Mouse (Mus musculus) embryonic facial prominence, embryonic 14.5 days (tissue): ENCODE results near the gene Smc3. TPM values are rescaled to one million over a fixed set of nuclear protein-coding genes. Genes with fewer than 3 reads are reported as not detected.

Experiments used
- ATAC-seq: fragments of 200-750 bp; cut with Nextera tagmentation; 2 replicates; pipeline ENCODE4 v1.8.0; 2017; ENCODE audit warnings: low read depth, moderate number of reproducible peaks, moderate TSS enrichment
- DNase-seq: peaks from one replicate; pipeline ENCODE4 v3.0.0-alpha.2; 2015; ENCODE audit warnings: low spot score
- H3K27ac ChIP-seq: fragments of 300-500 bp; sonication (generic); replicated peaks from 2 replicates; pipeline ENCODE4 v1.5.1; 2014; ENCODE audit warnings: low read depth, mild to moderate bottlenecking, low read length, moderate library complexity
- H3K27me3 ChIP-seq: fragments of 300-500 bp; sonication (generic); replicated peaks from 2 replicates; pipeline ENCODE4 v1.6.1; 2014; ENCODE audit warnings: low read length; ENCODE audit not compliant: control insufficient read depth, insufficient read depth
- H3K36me3 ChIP-seq: fragments of 300-500 bp; sonication (generic); 2 replicates; pipeline ENCODE4 v1.6.1; 2014; ENCODE audit warnings: low read length, mixed read lengths; ENCODE audit not compliant: control insufficient read depth, insufficient read depth
- H3K4me1 ChIP-seq: fragments of 300-500 bp; sonication (generic); 2 replicates; pipeline ENCODE4 v1.6.1; 2014; ENCODE audit warnings: antibody characterized with exemption, low read length; ENCODE audit not compliant: control insufficient read depth, insufficient read depth
- H3K4me2 ChIP-seq: fragments of 300-500 bp; sonication (generic); 2 replicates; pipeline ENCODE4 v1.6.1; 2014; ENCODE audit warnings: low read depth, mild to moderate bottlenecking, low read length, moderate library complexity, mixed read lengths
- H3K4me3 ChIP-seq: fragments of 300-500 bp; sonication (generic); 2 replicates; pipeline ENCODE4 v1.5.1; 2014; ENCODE audit warnings: low read depth, mild to moderate bottlenecking, low read length
- H3K9ac ChIP-seq: fragments of 300-500 bp; sonication (generic); 2 replicates; pipeline ENCODE4 v1.6.1; 2014; ENCODE audit warnings: low read depth, mild to moderate bottlenecking, low read length, moderate library complexity, mixed read lengths
- H3K9me3 ChIP-seq: fragments of 300-500 bp; sonication (generic); 2 replicates; pipeline ENCODE4 v1.6.1; 2016; ENCODE audit warnings: low read length; ENCODE audit not compliant: control insufficient read depth
- WGBS: fragments of 180-500 bp; shearing (Covaris S2); extraction: QIAGEN DNeasy Blood & Tissue Kit; methylation state at CpG from one replicate; pipeline ENCODE4 v1.1.7; 2014; 5-methylcytosine and 5-hydroxymethylcytosine counted together
- polyA plus RNA-seq: library from polyadenylated mRNA; unstranded; fragments of >200 nt; fragmentation: Nextera tagmentation; extraction: Ambion mirVana; gene quantifications from 2 replicates; pipeline ENCODE4 v1.2.1, GENCODE M21; 2014

Smc3 gene
- polyA plus RNA-seq, 1 experiment from 2014 or later = 58.4 TPM

DNA sequence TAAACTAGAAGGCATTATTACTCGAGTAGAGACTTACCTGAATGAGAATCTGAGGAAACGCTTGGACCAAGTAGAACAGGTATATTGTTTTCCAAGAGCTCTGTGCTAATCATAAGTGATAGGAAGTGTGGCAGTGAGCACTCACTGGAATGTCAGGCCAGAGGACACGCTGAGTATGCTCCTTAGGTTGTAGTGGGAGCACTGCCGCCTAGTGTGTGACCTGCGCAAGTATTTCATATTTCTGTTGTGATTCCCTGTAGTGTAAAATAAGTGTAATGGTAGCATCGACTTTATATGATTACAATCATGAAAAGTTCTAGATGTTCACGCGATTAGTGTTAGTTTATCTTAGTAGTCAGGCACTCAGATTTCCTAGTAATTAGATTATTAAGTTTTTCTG is 38.5 kb downstream of the Smc3 start:
- Histone ChIP-seq H3K9ac (no peak overlapping the region), H3K9me3 (no peaks in the 10 kb centered on the region), H3K4me3 (no peak overlapping the region), H3K27ac (no peak overlapping the region), H3K36me3 (peaks cover 80% of the 10 kb centered on the region), H3K27me3 (no peaks in the 10 kb centered on the region), H3K4me2 (no peak overlapping the region), H3K4me1 (no peaks in the 10 kb centered on the region)
- no peak for DNase-seq
- 91% methylated on average over 8 of the region's 8 CpGs for WGBS
- ATAC-seq = no peak

DNA sequence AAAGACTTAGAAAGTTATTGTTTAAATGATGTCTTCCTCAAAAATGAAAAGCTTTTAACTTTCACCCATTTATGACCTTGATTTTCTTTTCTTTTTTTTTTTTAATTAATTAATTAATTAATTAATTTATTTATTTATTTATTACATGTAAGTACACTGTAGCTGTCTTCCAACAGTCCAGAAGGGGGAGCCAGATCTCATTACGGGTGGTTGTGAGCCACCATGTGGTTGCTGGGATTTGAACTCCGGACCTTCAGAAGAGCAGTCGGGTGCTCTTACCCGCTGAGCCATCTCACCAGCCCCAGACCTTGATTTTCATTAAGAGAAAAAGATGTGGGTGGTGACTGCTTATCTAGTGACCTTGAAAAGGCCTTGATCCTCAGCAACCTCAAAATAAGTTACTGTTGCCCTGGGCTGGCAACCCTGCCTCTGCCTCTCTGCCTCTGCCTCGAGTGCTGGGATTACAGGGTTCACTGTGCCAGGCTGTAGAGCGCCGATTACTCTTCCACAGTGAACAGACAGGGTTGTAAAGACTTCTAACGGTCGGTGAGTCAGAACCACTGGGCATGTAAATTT is 43.9 kb downstream of the Smc3 start:
- Histone ChIP-seq H3K4me3 (no peak overlapping the region), H3K36me3 (peaks cover 72% of the 10 kb centered on the region), H3K27me3 (no peaks in the 10 kb centered on the region), H3K4me2 (no peak overlapping the region), H3K27ac (no peak overlapping the region), H3K4me1 (no peaks in the 10 kb centered on the region), H3K9ac (no peak overlapping the region), H3K9me3 (no peaks in the 10 kb centered on the region)
- WGBS = 92% methylated on average over 9 of the region's 9 CpGs
- DNase-seq (no peak), ATAC-seq (no peak)

DNA sequence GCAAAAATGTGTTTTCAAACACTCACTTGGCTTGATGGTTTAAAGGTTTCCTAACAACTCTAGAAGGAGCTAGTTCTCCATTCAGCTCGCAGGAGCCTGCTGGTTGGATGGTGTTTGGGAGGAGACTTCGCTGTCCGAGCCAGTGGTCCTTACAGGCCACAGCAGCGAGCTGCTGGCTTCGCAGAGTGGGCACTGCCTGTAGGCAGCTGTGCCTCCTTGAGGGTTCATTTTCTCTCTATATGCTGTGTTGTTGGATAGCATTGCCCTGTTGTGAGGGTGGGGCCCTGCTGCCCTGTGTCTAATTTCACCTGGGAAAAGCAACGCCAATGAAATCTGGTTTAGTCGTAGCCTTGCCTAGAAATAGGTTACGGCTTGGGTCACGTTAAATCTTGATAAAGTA is 47.1 kb downstream of the Smc3 start:
- H3K9ac ChIP-seq = no peak overlapping the region
- H3K9me3 ChIP-seq = no peaks in the 10 kb centered on the region
- H3K27me3 ChIP-seq = no peaks in the 10 kb centered on the region
- ATAC-seq (no peak), DNase-seq (no peak)
- peaks cover under 1% of the 10 kb centered on the region; the same call in 1 of the 2 replicates for H3K4me1 ChIP-seq
- peaks cover 47% of the 10 kb centered on the region for H3K36me3 ChIP-seq
- 87% methylated on average over 9 of the region's 9 CpGs for WGBS
- no peak overlapping the region for H3K4me3 ChIP-seq
- no peak overlapping the region for H3K27ac ChIP-seq
- H3K4me2 ChIP-seq = no peak overlapping the region

DNA sequence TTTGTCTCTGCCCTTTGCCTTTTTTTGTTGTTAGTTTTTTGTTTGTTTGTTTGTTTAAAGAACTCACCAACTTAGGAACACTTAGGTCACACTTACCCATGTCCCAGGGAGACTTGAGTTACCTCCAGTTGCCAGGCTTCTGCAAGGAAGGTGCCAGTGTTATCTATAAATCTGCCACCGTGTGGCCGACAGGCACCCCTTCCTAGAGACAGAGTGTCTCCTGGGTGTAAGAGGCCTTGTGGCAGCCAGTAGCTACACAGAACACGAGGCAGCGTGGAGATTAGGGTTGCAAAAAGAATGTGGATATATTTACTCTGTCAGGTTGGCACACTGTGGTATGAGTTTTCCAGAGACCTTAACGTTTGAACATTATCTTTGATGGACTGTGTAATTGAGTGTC is 47.9 kb downstream of the Smc3 start:
- Histone ChIP-seq H3K27ac (no peak overlapping the region), H3K4me3 (no peak overlapping the region), H3K9ac (no peak overlapping the region), H3K36me3 (peaks cover 45% of the 10 kb centered on the region), H3K9me3 (no peaks in the 10 kb centered on the region), H3K4me1 (peaks cover 4% of the 10 kb centered on the region; the same call in 1 of the 2 replicates), H3K4me2 (no peak overlapping the region), H3K27me3 (no peaks in the 10 kb centered on the region)
- WGBS = 43% methylated on average over 5 of the region's 5 CpGs
- DNase-seq = no peak
- peak; percentile 44 for ATAC-seq

DNA sequence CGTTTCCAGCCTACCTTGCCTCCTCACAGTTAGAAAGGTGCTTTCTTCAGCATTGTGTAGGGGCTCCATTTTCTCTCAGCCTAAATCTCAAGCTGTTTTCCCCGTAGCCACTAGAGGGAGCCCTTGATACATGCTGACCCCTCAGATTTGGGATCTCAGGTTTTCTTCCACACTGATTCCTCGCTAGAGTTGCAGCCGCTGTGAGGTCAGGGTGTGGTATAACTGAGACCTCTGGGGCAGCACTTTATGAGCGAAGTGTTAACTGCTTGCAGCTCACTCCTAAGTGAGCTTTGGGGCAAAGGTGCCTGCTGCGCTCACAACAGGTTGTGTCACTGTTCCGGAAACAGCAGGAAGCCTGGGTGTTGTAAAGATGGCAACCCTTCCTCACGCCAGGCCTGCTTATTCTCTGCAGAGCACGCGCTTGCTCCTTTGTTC is 48.6 kb downstream of the Smc3 start:
- H3K4me3 ChIP-seq = no peak overlapping the region
- peaks cover 37% of the 10 kb centered on the region for H3K36me3 ChIP-seq
- 43% methylated on average over 10 of the region's 10 CpGs for WGBS
- peak; percentile 51 for ATAC-seq
- peaks cover 8% of the 10 kb centered on the region for H3K4me1 ChIP-seq
- no peaks in the 10 kb centered on the region for H3K27me3 ChIP-seq
- H3K9me3 ChIP-seq = no peaks in the 10 kb centered on the region
- H3K27ac ChIP-seq = no peak overlapping the region
- no peak overlapping the region for H3K9ac ChIP-seq
- DNase-seq = peak; percentile 86
- no peak overlapping the region for H3K4me2 ChIP-seq

DNA sequence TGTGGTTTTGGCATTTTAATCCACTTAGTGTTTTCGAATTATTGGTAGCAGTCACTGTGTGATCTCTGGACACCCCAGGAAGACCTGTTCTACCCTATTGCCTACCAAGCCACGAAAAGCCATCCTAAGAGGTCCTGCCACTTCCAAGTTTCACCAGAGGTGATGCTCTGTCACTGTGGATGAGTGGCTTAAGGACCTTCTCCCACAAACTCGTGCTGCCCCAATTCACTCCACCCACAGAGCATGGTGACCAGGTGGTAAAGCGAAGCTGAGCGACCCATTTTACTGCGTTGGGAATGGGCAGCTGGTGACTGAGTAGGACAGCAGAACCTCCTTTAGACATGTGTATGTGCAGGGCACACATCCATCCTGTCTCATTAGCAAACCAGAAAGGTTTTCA is 49.2 kb downstream of the Smc3 start:
- H3K4me3 ChIP-seq = no peak overlapping the region
- H3K27ac ChIP-seq = no peak overlapping the region
- ATAC-seq (no peak), DNase-seq (no peak)
- no peaks in the 10 kb centered on the region for H3K27me3 ChIP-seq
- H3K4me2 ChIP-seq = no peak overlapping the region
- peaks cover 34% of the 10 kb centered on the region for H3K36me3 ChIP-seq
- H3K9ac ChIP-seq = no peak overlapping the region
- H3K4me1 ChIP-seq = peaks cover 14% of the 10 kb centered on the region
- WGBS = 82% methylated on average over 6 of the region's 6 CpGs
- no peaks in the 10 kb centered on the region for H3K9me3 ChIP-seq

DNA sequence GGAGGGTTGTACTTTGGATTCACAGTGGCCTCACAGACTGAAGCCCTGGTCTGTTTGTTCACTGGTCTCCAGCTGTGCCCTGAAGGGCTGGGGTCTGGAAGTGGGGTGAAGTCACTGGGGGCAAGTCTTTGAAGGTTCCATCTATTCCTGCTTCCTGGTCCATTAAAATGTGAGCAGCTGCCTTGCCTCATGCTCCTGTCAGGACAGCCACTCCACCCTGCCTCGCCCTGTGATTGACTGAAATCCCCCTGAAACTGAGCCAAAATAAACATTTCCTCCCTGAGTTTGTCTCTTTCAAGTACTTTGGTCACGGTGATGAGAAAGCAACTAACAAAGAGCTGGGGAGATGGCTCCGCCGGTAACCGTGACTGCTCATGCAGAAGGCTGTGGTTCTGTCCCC is 49.6 kb downstream of the Smc3 start:
- H3K36me3 ChIP-seq = peaks cover 30% of the 10 kb centered on the region
- DNase-seq = peak; percentile 70
- 52% methylated on average over 5 of the region's 5 CpGs for WGBS

GRCm38 (mm10) chr19:53650921-53651320 is 50.7 kb downstream of the Smc3 start:
- Histone ChIP-seq H3K27me3 (no peaks in the 10 kb centered on the region), H3K36me3 (peaks cover 21% of the 10 kb centered on the region), H3K9ac (no peak overlapping the region), H3K9me3 (no peaks in the 10 kb centered on the region), H3K4me3 (no peak overlapping the region), H3K4me1 (peaks cover 19% of the 10 kb centered on the region), H3K27ac (no peak overlapping the region), H3K4me2 (no peak overlapping the region)
- ATAC-seq (no peak), DNase-seq (no peak)
- WGBS = 83% methylated on average over 7 of the region's 7 CpGs

More for the DNA sequence above, 49.6 kb downstream of the Smc3 start:
- Histone ChIP-seq H3K4me2 (no peak overlapping the region), H3K4me3 (no peak overlapping the region), H3K4me1 (peaks cover 18% of the 10 kb centered on the region), H3K9me3 (no peaks in the 10 kb centered on the region), H3K27ac (no peak overlapping the region), H3K9ac (no peak overlapping the region), H3K27me3 (no peaks in the 10 kb centered on the region)
- 0 out of 2 replicates have a peak, but pooled peaks have one; percentile 19 for ATAC-seq

DNA sequence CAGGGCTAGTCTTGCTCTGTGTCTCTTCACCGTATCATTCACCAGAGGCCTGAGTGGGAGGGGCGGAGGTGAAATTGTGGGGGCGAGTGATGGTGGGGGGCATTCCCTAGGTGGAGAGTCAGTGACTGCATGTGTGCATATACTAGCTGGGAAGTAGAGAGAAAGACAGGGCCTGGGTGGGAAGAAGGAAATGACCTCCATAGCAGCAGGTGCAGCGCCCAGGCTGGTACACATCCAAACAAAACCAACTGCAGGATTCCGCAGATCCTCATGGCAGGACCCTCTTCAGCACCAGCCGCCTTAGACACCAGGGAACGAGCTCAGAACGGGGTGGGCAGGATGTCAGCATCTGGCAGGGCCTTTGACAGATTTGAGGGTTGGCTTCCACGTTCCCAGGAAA is 52.1 kb downstream of the Smc3 start:
- H3K4me2 ChIP-seq = no peak overlapping the region
- H3K9ac ChIP-seq = no peak overlapping the region
- H3K4me1 ChIP-seq = peaks cover 19% of the 10 kb centered on the region
- no peak for DNase-seq
- no peaks in the 10 kb centered on the region for H3K27me3 ChIP-seq
- H3K4me3 ChIP-seq = no peak overlapping the region
- peaks cover 8% of the 10 kb centered on the region for H3K36me3 ChIP-seq
- no peaks in the 10 kb centered on the region for H3K9me3 ChIP-seq
- H3K27ac ChIP-seq = no peak overlapping the region
- ATAC-seq = no peak
- WGBS = 54% methylated on average over 9 of the region's 9 CpGs
